Mouse (Mus musculus) forebrain, embryonic 14.5 days (tissue): ENCODE data around the gene Gm13288. TPM values are rescaled to one million over a fixed set of nuclear protein-coding genes. Genes with fewer than 3 reads are reported as not detected.
"Not testable (repeated sequence)": the region's sequence is repeated elsewhere in the genome, so short reads cannot be mapped to it uniquely, and the experiment has no call there.

Source experiments
- ATAC-seq: fragments of 200-750 bp; cut with Nextera tagmentation; 2 replicates; pipeline ENCODE4 v1.8.0; 2017; ENCODE audit warnings: mild to moderate bottlenecking, moderate library complexity
- DNase-seq: peaks from one replicate; pipeline ENCODE4 v3.0.0-alpha.2; 2015; ENCODE audit warnings: low spot score
- H3K27ac ChIP-seq: fragments of 300-500 bp; sonication (generic); 2 replicates; pipeline ENCODE4 v1.5.1; 2014; ENCODE audit warnings: low read depth, mild to moderate bottlenecking, control low read depth, low read length, moderate library complexity
- H3K27me3 ChIP-seq: fragments of 300-500 bp; sonication (generic); replicated peaks from 2 replicates; pipeline ENCODE4 v1.6.1; 2014; ENCODE audit warnings: low read length, control low read depth, mixed read lengths; ENCODE audit not compliant: control insufficient read depth, insufficient read depth
- H3K36me3 ChIP-seq: fragments of 300-500 bp; sonication (generic); 2 replicates; pipeline ENCODE4 v1.6.1; 2014; ENCODE audit warnings: low read length, control low read depth; ENCODE audit not compliant: control insufficient read depth, insufficient read depth
- H3K4me1 ChIP-seq: fragments of 300-500 bp; sonication (generic); 2 replicates; pipeline ENCODE4 v1.6.1; 2014; ENCODE audit warnings: antibody characterized with exemption, low read length, control low read depth; ENCODE audit not compliant: control insufficient read depth, insufficient read depth
- H3K4me2 ChIP-seq: fragments of 300-500 bp; sonication (generic); 2 replicates; pipeline ENCODE4 v1.6.1; 2014; ENCODE audit warnings: mild to moderate bottlenecking, control low read depth, low read length
- H3K4me3 ChIP-seq: fragments of 300-500 bp; sonication (generic); 2 replicates; pipeline ENCODE4 v1.5.1; 2014; ENCODE audit warnings: low read depth, low read length, control low read depth
- H3K9ac ChIP-seq: fragments of 300-500 bp; sonication (generic); 2 replicates; pipeline ENCODE4 v1.6.1; 2014; ENCODE audit warnings: mild to moderate bottlenecking, low read length, control low read depth, moderate library complexity
- H3K9me3 ChIP-seq: fragments of 300-500 bp; sonication (generic); replicated peaks from 2 replicates; pipeline ENCODE4 v1.6.1; 2016; ENCODE audit warnings: low read length, control low read depth, mixed read lengths; ENCODE audit not compliant: control insufficient read depth
- WGBS: fragments of 180-500 bp; shearing (Covaris S2); extraction: QIAGEN DNeasy Blood & Tissue Kit; methylation state at CpG from one replicate; pipeline ENCODE4 v1.1.7; 2014; 5-methylcytosine and 5-hydroxymethylcytosine counted together
- polyA plus RNA-seq: library from polyadenylated mRNA; unstranded; fragments of >200 nt; fragmentation: Nextera tagmentation; extraction: Ambion mirVana; gene quantifications from 2 replicates; pipeline ENCODE4 v1.2.1, GENCODE M21; 2014

Gene Gm13288
- polyA plus RNA-seq, 1 experiment from 2014 or later: not detected

GRCm38 (mm10) chr4:88791250-88791649, 14.1 kb upstream of the Gm13288 start, which contains the start of gene Gm13278:
Gene Gm13278, plus strand, starts transcription at chr4:88791550.
- not testable (repeated sequence) for H3K27me3 ChIP-seq, ATAC-seq, DNase-seq, H3K4me3 ChIP-seq, H3K4me1 ChIP-seq, H3K4me2 ChIP-seq, H3K27ac ChIP-seq, H3K36me3 ChIP-seq, H3K9me3 ChIP-seq, H3K9ac ChIP-seq
- no CpG with 5 or more reads among the region's 28 CpGs for WGBS

GRCm38 (mm10) chr4:88793936-88794675, 11.2 kb upstream of the Gm13288 start, which contains the start of gene Gm13275:
Gene Gm13275, plus strand, starts transcription at chr4:88794487.
- H3K9ac ChIP-seq, H3K4me3 ChIP-seq, H3K36me3 ChIP-seq, H3K27ac ChIP-seq, H3K4me1 ChIP-seq, H3K9me3 ChIP-seq, ATAC-seq, H3K4me2 ChIP-seq, H3K27me3 ChIP-seq, DNase-seq: not testable (repeated sequence)
- 0% methylated on average over 6 of the region's 52 CpGs for WGBS

DNA sequence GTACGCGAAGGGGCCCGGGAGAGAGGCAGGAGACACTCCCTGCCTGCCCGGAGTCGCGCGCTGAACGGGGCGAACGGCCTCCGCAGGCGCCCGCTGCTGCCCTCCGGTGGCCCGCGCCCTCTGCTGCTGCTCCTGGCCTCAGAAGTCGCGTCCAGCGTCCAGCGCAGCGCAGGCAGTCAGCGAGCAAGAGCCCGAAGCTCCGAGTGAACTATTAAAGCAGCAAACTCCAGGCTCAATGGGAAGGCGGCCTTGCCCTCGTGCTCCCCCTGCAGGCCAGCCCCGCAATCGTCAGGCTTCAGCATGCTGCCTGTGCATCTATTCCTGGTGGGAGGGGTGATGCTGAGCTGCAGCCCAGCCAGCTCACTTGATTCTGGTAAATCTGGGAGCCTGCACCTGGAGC, 8.2 kb upstream of the Gm13288 start, which contains the start of gene Gm13279:
Gene Gm13279, plus strand, starts transcription at position 301 of the 400 bp plus-strand sequence.
- H3K27me3 ChIP-seq, H3K4me1 ChIP-seq, H3K27ac ChIP-seq, H3K9ac ChIP-seq, H3K36me3 ChIP-seq, ATAC-seq, DNase-seq, H3K4me2 ChIP-seq, H3K9me3 ChIP-seq, H3K4me3 ChIP-seq: not testable (repeated sequence)
- WGBS: no CpG with 5 or more reads among the region's 28 CpGs

GRCm38 (mm10) chr4:88799365-88799764, 6.0 kb upstream of the Gm13288 start, which contains the start of gene Gm13285:
Gene Gm13285, plus strand, starts transcription at chr4:88799665.
- H3K27me3 ChIP-seq, H3K9me3 ChIP-seq, H3K4me2 ChIP-seq, H3K27ac ChIP-seq, H3K4me3 ChIP-seq, H3K4me1 ChIP-seq, H3K36me3 ChIP-seq, DNase-seq, H3K9ac ChIP-seq, ATAC-seq: not testable (repeated sequence)
- 0% methylated on average over 1 of the region's 7 CpGs for WGBS

DNA sequence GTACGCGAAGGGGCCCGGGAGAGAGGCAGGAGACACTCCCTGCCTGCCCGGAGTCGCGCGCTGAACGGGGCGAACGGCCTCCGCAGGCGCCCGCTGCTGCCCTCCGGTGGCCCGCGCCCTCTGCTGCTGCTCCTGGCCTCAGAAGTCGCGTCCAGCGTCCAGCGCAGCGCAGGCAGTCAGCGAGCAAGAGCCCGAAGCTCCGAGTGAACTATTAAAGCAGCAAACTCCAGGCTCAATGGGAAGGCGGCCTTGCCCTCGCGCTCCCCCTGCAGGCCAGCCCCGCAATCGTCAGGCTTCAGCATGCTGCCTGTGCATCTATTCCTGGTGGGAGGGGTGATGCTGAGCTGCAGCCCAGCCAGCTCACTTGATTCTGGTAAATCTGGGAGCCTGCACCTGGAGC, 2.4 kb upstream of the Gm13288 start, which contains the start of gene Gm13287:
Gene Gm13287, plus strand, starts transcription at position 301 of the 400 bp plus-strand sequence.
- WGBS: no CpG with 5 or more reads among the region's 29 CpGs

DNA sequence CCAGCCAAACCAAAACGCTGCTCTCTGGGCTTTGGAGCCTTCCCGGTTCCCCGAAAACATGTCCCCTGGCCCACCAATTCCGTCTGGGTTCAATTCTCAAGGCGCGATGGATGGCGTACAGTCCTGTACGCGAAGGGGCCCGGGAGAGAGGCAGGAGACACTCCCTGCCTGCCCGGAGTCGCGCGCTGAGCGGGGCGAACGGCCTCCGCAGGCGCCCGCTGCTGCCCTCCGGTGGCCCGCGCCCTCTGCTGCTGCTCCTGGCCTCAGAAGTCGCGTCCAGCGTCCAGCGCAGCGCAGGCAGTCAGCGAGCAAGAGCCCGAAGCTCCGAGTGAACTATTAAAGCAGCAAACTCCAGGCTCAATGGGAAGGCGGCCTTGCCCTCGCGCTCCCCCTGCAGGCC, 430 bp downstream of the Gm13288 start:
- H3K27ac ChIP-seq, DNase-seq, H3K27me3 ChIP-seq, H3K4me3 ChIP-seq, H3K9ac ChIP-seq, ATAC-seq, H3K4me1 ChIP-seq, H3K9me3 ChIP-seq, H3K36me3 ChIP-seq: not testable (repeated sequence)
- peak overlapping the region; percentile 34; the same call in 1 of the 2 replicates for H3K4me2 ChIP-seq
- WGBS: no CpG with 5 or more reads among the region's 34 CpGs

More for the DNA sequence above, 2.4 kb upstream of the Gm13288 start, which contains the start of gene Gm13287:
- not testable (repeated sequence) for DNase-seq, H3K36me3 ChIP-seq, H3K9me3 ChIP-seq, ATAC-seq, H3K4me1 ChIP-seq, H3K9ac ChIP-seq, H3K4me3 ChIP-seq, H3K4me2 ChIP-seq, H3K27ac ChIP-seq, H3K27me3 ChIP-seq

DNA sequence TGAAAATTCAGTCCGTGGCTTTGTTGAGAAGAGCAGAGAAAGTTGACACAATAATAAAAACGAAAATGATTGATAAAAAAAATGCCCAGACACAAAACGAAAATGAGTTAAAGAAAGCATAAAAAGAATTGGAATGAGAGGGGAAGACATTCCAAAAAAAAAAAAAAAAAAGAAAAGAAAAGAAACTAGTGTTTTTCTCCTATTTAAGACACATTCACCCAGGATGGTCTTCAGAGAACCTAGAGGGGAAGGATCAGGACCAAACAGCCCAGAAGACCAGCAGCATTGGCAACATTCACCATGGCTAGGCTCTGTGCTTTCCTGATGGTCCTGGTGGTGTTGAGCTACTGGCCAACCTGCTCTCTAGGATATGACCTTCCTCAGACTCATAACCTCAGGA, 10.6 kb downstream of the Gm13288 start, which contains the start of gene Ifna7:
Gene Ifna7, plus strand, starts transcription at position 301 of the 400 bp plus-strand sequence.
- WGBS: 66% methylated on average over 3 of the region's 3 CpGs
- ATAC-seq: no peak
- no peak for DNase-seq
- no peaks in the 10 kb centered on the region for H3K27me3 ChIP-seq
- no peaks in the 10 kb centered on the region for H3K9me3 ChIP-seq
- no peak within 1 kb of the TSS for H3K27ac ChIP-seq
- no peak within 1 kb of the TSS for H3K4me2 ChIP-seq
- no peaks in the 10 kb centered on the region for H3K4me1 ChIP-seq
- no peak within 1 kb of the TSS for H3K9ac ChIP-seq
- H3K4me3 ChIP-seq: no peak within 1 kb of the TSS
- no peaks in the 10 kb centered on the region for H3K36me3 ChIP-seq

GRCm38 (mm10) chr4:88819659-88820058, 14.3 kb downstream of the Gm13288 start, which contains the start of gene Ifna11:
Gene Ifna11, plus strand, starts transcription at chr4:88819959.
- no peaks in the 10 kb centered on the region for H3K27me3 ChIP-seq
- H3K9me3 ChIP-seq: no peaks in the 10 kb centered on the region
- DNase-seq: no peak
- H3K4me1 ChIP-seq: no peaks in the 10 kb centered on the region
- H3K9ac ChIP-seq: no peak within 1 kb of the TSS
- H3K27ac ChIP-seq: no peak within 1 kb of the TSS
- H3K4me2 ChIP-seq: no peak within 1 kb of the TSS
- H3K4me3 ChIP-seq: no peak within 1 kb of the TSS
- WGBS: 76% methylated on average over 1 of the region's 1 CpGs
- H3K36me3 ChIP-seq: no peaks in the 10 kb centered on the region
- ATAC-seq: no peak

GRCm38 (mm10) chr4:88822995-88823394, 17.7 kb downstream of the Gm13288 start:
- Histone ChIP-seq H3K9me3 (no peaks in the 10 kb centered on the region), H3K27ac (no peak overlapping the region), H3K27me3 (no peaks in the 10 kb centered on the region), H3K9ac (no peak overlapping the region), H3K4me3 (no peak overlapping the region), H3K4me2 (no peak overlapping the region), H3K36me3 (no peaks in the 10 kb centered on the region), H3K4me1 (no peaks in the 10 kb centered on the region)
- DNase-seq: peak; percentile 56
- ATAC-seq: no peak
- 18% methylated on average over 4 of the region's 4 CpGs for WGBS
